Mouse (Mus musculus) layer of hippocampus, adult 8-10 months (tissue): ENCODE data around the gene Scgb1b11. TPM values are rescaled to one million over a fixed set of nuclear protein-coding genes. Genes with fewer than 3 reads are reported as not detected.
"Not testable (repeated sequence)": the region's sequence is repeated elsewhere in the genome, so short reads cannot be mapped to it uniquely, and the experiment has no call there.

Experiments used
- DNase-seq, 2 experiments: peaks; one replicate each; pipeline ENCODE4 v3.0.0; 2022; ENCODE audit warnings: low spot score in 2 of 2
- total RNA-seq, 4 experiments: library from RNA; stranded (reverse); gene quantifications; 2 replicates each; pipeline ENCODE4 v1.2.4; 2022

The Scgb1b11 gene
- not detected for total RNA-seq

DNA sequence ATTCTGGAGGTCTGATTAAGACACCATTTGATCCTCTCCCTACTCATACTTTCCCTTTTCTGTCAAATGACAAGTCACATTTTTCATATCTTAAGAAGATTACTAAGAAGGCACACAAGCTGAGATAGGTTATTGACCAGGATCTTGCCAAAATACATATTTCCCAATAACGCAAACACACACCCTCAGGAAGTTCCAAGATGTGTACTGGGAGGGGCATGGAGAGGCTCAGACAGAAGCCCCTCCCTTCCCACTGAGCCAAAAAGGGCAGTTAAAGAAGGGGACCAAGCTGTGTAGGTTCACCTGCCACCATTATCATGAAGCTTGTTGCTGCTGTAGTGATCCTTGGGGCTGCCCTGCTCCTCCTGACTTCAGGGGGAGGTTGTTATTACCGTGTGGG is at the start of gene Scgb1b11:
TSS of gene Scgb1b11 (plus strand) at position 301 of the 400 bp plus-strand sequence.
- DNase-seq: not testable (repeated sequence)

DNA sequence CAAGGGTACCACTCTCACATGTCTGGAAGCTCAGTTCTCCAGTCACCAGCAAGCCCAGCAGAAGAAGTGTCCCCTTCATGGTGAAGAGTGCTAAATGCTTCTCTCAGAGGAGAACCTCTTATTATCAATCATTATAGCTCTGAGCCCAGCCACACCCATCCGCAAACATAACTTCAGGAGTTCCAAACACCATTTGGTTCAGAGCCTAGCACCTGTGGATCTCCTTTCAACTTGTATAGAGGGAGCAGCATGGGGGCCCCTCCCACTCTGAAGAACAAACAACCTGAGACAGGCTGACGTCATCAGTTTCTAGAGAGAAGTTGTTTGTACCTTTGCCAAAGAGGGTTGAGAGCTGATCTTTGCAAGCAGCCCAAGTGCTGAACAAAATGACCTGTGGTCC is 11.6 kb upstream of the Scgb1b11 start, which contains the start of gene Scgb2b11:
TSS of gene Scgb2b11 (minus strand) at position 101 of the 400 bp plus-strand sequence.
- DNase-seq: not testable (repeated sequence)

Other genes with a start within 250 kb of the Scgb1b11 start
- not detected for gene Scgb1b10, start 122.0 kb upstream of the Scgb1b11 start, total RNA-seq
- not detected for gene Scgb2b11, start 11.7 kb upstream of the Scgb1b11 start, total RNA-seq
- gene Scgb2b12, start 104.4 kb downstream of the Scgb1b11 start, total RNA-seq: not detected
- gene Scgb1b12, start 111.3 kb downstream of the Scgb1b11 start, total RNA-seq: not detected
- gene Scgb1b29, start 218.7 kb downstream of the Scgb1b11 start, total RNA-seq: not detected